Mouse (Mus musculus): ENCODE data around the gene Rora.

Gene Rora

GRCm38 (mm10) chr9:69295826-69296225 is 642.2 kb downstream of the Rora start:
- DNase-seq = no peak

GRCm38 (mm10) chr9:69296418-69296817 is 642.8 kb downstream of the Rora start:
- peak; percentile 59 to 76 for DNase-seq

GRCm38 (mm10) chr9:69297766-69298375 is 644.3 kb downstream of the Rora start:
- DNase-seq = no peak

- DNase-seq = no peak
Measured at GRCm38 (mm10) chr9:69298566-69299335, 645.2 kb downstream of the Rora start.

- no peak for DNase-seq
Measured at GRCm38 (mm10) chr9:69299484-69299883, 645.9 kb downstream of the Rora start.

GRCm38 (mm10) chr9:69300296-69300695 is 646.7 kb downstream of the Rora start:
- no peak for DNase-seq

- DNase-seq = no peak
Measured at GRCm38 (mm10) chr9:69301445-69301844, 647.9 kb downstream of the Rora start.

GRCm38 (mm10) chr9:69301955-69302354 is 648.4 kb downstream of the Rora start:
- DNase-seq = no peak

GRCm38 (mm10) chr9:69302846-69303245 is 649.3 kb downstream of the Rora start:
- no peak for DNase-seq

GRCm38 (mm10) chr9:69303346-69303944 is 649.9 kb downstream of the Rora start:
- no peak for DNase-seq

GRCm38 (mm10) chr9:69303962-69304361 is 650.4 kb downstream of the Rora start:
- DNase-seq = no peak

GRCm38 (mm10) chr9:69304492-69304891 is 650.9 kb downstream of the Rora start:
- DNase-seq = no peak

GRCm38 (mm10) chr9:69304991-69305390 is 651.4 kb downstream of the Rora start:
- no peak for DNase-seq

- DNase-seq = no peak
Measured at GRCm38 (mm10) chr9:69306734-69307528, 653.3 kb downstream of the Rora start.

- DNase-seq = no peak
Measured at GRCm38 (mm10) chr9:69307974-69308373, 654.4 kb downstream of the Rora start.

GRCm38 (mm10) chr9:69310524-69310923 is 656.9 kb downstream of the Rora start:
- no peak for DNase-seq

GRCm38 (mm10) chr9:69313297-69313696 is 659.7 kb downstream of the Rora start:
- no peak for DNase-seq

GRCm38 (mm10) chr9:69314451-69315210 is 661.0 kb downstream of the Rora start:
- DNase-seq = no peak

- no peak for DNase-seq
Measured at GRCm38 (mm10) chr9:69317527-69318115, 664.0 kb downstream of the Rora start.

GRCm38 (mm10) chr9:69319434-69319833 is 665.8 kb downstream of the Rora start:
- DNase-seq = no peak

- no peak for DNase-seq
Measured at GRCm38 (mm10) chr9:69319913-69320634, 666.5 kb downstream of the Rora start.

All from kidney, adult 8-10 months (tissue).